Mouse (Mus musculus) neutrophil, adult 5-6 weeks (primary cell): ENCODE measurements around the gene Mef2a. TPM values are rescaled to one million over a fixed set of nuclear protein-coding genes. Genes with fewer than 3 reads are reported as not detected.
A peak's percentile ranks its signal among the peaks of the same experiment; 100 is the strongest.

Experiments
- ATAC-seq: fragments of 151-379, 151-347 bp; 2 replicates; pipeline ENCODE4 v1.8.0; 2017; ENCODE audit warnings: mild to moderate bottlenecking, moderate TSS enrichment; ENCODE audit not compliant: insufficient number of reproducible peaks, poor library complexity, low FRiP score, severe bottlenecking; ENCODE audit errors: extremely low read depth
- total RNA-seq: library from RNA; stranded (forward); fragments of 200-1000 nt; gene quantifications from 2 replicates; pipeline ENCODE4 v1.2.3, GENCODE M21; 2017

The Mef2a gene
- total RNA-seq, 1 experiment from 2014 or later: 119 TPM

DNA sequence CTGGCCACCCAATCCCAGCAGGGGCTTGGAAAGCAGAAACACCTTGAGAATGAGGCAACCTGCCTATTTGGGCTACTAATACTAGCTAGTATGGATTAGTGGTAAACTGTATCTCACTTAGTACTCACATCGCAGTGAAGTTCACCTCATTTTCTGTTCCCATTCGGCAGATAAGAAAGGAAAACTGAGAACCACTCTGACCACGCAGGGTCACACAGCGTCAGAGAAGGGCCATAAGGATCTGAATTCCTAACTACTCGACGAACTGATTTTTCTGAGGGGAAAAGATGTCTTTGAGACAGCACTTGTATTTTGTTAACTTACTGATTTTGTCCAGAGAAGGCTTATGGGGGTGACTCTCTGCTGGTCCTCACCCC lies 914 bp upstream of the Mef2a start:
- ATAC-seq: no peak

DNA sequence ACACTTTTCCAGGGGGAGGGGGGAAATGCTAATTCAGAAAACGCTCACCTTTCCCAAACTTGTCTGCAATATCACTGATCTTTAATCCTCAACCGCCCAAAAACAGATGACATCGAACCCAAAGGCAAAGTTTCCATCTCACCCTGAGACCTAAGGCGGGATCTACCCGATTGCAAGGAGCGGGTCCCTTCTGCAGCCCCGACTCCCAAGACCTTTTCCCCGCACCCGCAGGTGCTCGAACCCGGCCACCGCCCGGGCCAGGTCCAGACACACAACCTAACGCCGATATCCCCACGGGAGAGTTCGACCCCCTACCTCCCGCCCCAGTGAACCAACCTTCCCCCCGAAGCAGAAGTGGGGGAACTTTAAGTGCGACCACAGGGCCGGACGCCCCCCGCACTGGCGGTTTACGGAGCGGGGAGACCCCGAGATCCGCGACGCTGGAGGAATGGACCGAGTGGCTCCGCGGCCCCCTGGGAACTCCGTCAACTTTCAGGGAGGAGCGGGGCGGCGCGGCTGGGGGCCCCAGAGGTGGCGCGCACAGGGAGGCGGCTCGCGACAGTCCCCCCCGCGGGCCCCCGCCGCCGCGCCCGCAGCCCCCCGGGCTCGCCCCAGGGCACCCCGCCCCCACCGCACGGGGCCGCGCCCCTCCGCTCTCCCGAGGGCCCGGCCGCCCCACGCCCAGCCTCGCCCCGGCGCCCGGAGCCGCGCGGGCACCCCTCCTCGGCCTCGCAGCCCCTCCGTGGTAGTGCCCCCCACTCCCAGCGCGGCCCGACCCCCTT lies 576 bp downstream of the Mef2a start:
- ATAC-seq: no peak

DNA sequence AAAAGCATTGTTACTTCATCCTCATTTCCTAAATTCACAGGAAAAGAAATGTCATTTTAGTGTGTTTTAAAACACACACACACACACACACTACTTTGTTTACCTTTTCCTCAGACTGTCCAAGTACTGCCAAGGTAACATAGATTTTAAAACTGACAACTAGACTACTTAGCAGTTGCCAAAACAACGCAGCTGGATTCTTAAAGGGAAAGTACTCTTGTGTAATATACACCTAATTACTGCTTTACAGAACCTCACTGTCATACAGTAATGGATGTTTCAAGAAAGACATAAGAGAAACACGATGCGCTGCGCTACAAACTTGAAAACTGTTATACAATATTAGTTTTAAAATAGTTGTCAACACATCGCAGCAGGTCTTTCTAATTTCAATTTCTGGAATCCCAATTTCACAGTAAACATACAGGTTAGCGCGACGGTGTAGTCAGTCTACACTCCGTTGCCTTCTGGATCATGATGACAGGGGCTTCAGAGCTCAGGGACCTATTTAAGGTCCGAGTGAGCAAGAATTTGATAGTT lies 1.2 kb downstream of the Mef2a start:
- ATAC-seq: no peak

DNA sequence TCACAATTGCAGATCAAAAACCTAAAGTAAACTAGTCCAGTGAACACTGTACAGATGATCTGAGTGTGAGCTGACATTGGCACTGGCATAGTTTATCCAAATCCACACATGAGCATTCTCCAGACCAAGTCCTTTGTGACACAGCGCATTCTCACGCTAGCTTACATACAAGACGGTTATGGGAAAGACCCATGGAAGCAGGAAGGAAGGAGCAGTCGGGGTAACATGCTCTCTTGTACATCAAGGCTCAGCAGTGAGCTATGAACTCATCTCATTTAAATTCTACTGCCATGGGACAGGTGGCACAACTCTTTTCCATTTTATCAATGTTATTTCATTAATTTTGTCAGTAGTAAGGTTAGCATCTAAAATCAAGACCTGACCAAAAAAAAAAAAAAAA lies 3.0 kb downstream of the Mef2a start:
- ATAC-seq: no peak

DNA sequence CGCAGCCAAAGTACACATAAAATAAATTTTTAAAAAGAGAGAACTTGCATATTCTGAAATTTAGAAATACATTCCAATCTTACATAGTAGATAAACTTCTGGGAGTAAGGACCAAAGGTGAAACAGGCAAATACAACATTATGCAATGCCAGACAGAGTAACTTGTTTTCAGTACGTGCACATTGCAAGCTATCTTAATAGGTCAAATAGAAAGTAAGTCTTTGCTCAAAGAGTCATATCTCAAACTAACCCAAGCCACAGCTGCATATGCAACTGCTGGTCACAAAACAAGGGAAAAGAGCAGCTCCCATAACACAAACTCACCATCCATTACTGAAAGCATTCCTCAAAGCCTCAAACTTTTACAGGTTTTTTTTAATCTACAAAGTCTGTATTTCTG lies 4.3 kb downstream of the Mef2a start:
- ATAC-seq: no peak

DNA sequence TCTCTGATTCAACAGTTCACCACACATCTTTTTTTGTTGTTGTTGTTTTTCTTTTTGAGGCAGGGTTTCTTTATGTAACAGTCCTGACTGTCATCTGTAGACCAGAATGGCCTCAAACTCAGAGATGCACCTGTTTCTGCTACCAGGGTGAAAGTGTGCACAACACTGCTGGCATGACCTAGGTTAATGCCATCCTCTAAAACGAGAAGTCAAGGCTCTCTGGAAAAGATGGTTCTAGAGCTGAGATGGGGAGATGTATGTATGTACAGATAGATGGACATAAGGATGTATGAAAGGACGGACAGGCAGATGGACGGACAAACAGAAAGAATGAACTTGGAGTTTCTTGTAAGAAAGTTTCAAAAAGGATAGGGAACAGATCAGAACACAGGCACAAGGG lies 12.1 kb downstream of the Mef2a start:
- no peak for ATAC-seq

DNA sequence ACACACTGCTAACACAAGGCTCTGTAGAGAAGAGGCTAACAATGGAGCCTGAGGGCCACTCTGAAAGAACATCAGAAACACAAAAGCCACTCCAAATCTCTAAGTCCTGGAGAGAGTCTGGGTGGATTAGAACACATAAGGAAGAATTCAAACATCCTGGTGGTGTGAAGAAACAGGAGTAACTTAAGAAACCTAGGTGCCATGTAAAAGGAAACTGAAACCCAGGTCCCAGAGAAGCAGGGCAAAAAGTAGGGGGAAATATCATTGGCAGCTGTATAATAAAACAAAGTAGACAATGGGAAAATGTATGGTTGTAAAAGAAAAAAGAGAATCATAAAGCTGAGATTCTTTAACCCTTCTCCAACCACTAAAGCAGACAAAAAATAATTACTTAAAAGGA lies 12.8 kb downstream of the Mef2a start:
- no peak for ATAC-seq

DNA sequence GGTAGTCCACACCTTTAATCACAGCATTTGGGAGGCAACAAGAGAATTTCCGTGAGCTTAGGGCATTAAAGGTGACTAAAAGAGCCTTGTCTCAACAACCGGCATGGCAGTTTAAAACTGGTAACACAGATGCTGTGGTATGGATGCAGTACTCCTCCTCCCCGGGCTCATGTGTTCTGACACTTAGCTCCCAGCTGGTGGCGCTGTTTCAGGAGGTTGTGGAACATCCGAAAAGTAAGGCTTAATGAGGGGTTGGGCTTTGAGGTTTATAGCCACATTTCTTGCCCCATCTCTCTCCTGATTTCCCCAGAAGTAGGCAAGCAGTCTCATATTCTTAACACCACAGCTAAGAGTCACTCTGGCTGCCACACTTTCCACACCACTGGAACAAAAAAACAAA lies 16.8 kb downstream of the Mef2a start:
- peak; percentile 39; the same call in 1 of the 2 replicates for ATAC-seq

DNA sequence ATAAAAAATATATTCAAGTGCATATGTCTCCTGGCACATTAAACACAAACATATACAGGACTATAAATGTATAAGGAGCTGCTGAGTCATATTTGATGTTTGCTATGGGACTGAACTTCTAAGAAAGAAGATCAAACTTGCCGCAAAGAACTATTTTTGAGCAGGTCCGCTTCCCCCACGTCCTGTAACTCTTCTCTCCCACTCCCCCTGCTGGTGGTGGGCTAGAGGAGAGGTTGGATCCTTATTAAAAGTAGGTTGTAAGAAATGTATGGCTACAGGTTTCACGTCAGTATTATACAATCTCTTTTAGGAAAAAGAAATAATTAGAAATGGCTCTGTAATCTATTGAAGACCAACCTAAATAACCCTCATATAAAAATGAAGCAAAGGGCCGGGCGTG lies 19.0 kb downstream of the Mef2a start:
- ATAC-seq: peak; percentile 41; the same call in 1 of the 2 replicates

DNA sequence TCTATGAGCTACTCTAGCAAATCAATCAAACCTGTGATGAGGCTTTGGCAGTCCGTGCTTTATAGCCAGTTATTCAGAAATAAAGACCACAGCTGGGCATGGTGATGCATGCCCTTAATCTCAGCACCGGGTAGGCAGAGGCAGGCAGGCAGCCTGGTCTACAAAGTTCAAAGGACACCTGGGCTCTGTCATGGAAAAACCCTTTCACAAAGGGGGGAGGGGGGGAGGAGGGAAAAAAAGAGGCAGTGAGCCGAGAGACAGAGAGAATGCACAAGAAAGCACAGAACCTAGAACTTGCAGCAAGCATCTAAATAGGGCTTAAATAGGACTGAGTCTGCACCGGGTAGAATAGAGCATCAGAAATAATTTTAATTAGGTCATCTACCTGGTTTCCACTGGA lies 19.7 kb downstream of the Mef2a start:
- no peak for ATAC-seq

DNA sequence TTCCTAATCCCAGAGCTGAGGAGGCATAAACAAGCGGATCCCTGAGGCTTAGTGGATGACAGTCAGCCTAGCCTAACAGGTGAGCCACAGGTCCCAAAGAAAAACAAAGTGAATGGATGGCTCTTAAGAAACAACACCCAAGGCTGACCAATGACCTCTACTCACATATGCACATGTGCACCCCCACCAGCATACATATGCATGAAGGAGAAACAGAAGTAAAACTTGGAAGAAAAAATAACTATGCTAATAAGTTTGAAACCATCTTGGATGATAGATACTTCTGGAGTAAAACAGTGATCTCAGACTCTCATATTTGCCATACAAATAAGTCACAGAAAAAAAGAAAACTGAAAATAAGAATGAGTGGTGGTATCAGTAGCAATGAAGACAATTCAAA lies 28.2 kb downstream of the Mef2a start:
- no peak for ATAC-seq

DNA sequence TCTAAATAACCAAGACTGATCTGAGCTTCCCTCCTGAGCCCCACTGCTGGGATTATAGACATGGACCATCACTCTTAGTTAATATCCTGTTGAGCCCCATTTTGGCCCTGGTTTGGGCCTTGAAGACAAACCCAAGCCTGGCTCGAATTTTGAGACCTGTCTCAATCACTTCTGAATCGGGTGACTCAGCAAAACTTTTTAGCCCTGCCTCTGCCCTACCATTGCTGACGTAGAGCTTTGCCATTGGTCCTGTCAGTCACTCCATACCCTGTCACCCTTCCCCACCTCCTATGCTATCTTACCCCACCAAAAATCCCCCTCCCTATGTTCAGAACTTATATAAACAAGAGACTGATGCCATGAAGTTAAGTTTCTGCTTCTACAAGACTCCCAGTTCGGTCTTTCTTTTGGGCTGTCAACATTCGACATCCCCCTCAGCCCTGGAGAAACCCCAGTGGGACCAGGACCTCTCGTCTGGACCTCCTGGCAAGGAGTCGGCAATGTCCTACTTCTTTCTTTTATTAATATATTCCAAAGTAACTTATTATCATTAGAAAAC lies 30.5 kb downstream of the Mef2a start:
- ATAC-seq: no peak

DNA sequence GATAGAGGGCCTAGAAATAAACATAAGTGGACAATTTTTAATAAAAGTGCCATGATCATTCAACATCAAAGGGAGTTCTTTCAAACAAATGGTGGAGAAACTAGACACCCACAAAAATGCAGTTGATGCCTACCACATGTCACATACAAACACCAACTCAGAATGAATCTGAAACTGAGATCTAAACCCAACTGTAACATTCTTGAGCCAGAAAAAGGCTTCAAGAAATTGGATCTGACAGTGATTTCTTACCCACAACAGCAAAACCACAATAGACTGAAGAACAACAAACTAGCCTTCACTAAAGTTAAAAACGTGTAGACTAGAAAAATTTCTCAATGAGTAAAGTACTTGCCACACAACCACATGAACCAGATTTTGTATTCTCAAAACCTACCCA lies 52.3 kb downstream of the Mef2a start:
- no peak for ATAC-seq

DNA sequence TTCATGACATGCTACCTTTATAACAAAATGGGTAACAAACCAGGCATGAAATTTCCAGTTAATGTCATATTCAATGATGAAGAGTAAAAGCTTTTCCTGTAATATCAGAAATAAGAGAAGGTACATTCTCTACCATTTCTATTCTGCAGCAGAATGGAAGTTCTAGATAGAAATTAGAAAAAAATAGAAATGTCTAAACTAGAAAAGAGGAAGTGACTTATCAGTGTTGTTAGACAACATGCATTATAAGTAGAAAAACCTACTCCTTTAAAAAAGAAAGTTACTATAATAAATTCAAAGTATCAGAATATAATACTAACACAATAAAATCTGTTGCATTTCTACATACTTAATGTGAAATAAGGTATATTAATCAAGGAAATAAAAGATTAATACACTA lies 54.0 kb downstream of the Mef2a start:
- ATAC-seq: no peak

DNA sequence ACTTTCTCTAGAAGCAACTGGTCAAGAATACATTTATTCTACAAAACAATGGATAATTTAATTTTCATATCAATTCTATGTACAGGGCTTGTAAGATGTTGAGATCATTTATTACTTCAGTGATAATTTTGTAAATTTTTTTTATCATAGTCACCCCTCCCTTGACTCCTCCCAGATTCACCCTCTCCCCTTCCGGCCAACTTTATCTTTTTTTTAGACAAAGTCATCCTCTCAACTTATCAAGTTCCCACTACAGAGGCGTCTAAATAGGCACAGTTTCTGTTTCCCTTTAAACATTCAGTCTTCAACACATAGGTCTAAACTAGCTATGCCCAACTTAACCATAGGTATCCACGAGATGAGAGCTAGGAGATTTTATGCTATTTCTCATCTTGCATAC lies 59.5 kb downstream of the Mef2a start:
- ATAC-seq: no peak

DNA sequence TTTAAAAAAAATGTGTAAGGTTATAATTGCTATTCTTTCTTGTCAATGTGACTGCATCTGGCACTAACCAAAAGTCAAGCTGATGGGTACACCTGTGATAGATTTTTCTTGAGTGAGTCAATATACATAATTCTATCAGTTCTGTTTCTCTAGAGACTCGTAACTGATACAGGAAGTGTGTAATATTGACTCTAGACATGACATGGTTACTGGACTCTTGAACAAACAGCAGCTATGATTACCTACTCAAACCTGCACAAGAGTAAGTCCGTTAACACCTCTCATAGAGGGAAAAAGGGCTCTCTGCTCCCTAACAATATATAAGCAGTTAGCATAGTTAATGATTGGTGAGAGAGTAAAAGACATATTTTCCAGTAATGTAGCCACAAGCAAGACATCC lies 62.5 kb downstream of the Mef2a start:
- no peak for ATAC-seq

DNA sequence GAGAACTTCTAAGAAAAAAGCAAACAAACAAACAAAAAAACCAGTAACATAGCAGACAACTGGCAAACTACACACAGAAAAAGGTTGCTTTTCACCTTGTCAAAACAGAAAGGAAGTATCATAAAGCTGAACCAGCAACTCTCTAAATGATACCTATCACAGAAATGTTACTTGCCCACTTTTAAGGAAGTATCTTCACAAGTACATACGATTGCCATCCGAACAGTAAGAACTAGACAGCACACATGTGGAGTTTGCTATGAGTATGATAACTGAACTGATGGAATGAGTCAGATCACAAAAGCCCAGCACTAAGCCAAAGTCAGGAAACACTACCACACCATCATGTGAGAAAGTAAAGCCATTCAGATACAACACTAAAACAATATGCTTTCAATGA lies 64.6 kb downstream of the Mef2a start:
- no peak for ATAC-seq

DNA sequence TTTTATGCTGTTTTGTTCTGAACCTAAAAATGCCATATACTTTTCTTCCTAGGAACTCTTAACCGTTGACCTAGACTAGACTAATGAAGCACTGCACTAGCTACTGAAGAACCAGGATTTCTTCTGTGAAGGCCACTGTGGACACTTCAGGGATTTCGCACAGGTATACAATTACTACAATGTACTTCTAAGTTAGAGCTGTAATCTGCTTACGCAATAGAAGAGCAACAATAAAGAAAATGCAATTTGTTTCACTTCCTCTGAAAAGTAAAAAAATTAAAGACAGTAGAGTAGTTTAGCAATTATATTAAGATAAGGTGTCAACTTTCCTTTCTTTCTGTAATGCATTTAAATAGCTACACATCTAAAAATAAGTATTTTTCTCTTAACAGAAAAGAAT lies 65.6 kb downstream of the Mef2a start:
- ATAC-seq: no peak

DNA sequence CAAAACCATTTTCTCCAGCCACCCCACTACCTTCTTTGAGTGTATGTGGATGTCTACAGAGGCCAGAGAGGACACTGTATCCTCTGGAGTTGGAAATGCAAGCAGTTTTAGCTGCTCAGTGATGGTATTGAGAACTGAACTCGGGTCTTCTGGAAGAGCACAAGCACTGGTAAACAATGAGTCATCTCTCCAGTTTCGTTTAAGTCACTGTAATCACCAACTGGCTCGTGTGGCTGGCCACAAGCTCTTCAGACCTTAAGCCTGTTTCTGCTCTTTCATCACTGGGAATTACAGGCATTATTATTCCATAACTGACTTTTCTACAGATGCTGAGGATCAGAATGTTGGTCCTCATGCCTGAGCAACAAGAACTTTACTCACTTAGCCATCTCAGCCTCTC lies 67.7 kb downstream of the Mef2a start:
- ATAC-seq: no peak

DNA sequence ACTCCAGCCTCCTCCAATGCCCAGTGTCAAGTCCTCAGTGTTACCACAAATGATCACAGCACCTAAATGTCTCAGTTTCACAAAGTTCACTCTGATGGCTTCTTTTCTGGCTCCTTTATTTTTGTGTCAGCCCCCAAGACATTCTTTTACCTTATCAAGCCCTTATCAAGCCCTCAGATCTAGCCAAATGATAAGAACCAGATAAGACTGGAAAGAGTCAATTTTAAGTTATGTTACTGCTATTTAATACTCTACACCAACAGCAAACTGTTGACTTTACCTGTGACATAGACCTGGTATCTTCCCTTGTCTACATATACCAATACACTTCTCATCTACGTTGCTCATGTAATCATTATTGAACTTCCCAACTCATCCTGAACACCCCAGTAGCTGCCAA lies 76.2 kb downstream of the Mef2a start:
- no peak for ATAC-seq

DNA sequence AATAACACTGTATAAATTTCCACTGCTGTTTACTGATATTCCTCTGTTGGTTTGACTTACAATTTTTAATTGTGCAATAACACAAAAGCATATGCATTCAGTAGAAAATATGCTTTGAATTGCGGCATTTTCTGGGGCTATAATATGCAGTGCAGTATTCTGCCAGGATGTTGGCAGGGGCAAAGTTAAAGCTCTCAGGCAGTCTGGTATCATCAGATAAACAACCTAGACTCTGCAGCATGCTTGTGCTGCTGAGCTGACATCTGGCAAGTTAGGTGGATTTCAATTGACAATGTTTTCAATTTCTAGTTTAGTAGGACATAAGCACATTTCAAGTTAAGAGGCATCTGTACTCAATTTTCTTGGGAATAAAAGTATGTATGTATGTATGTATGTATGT lies 81.3 kb downstream of the Mef2a start:
- ATAC-seq: no peak
